In genomic region chr11:75347188-75347585, GRCm38 (mm10) we compare ENCODE assay signal across 9 mouse cellular contexts. TPM values are rescaled to one million over a fixed set of nuclear protein-coding genes. Genes with fewer than 3 reads are reported as not detected.
DNase-seq lines count a peak whose midpoint lies in the region; ATAC-seq lines count a peak whose summit lies in the region.
"Had no signal": no experiment of that assay in that cellular context is flagged by ENCODE, and none has a peak within 500 bp of the region (broad histone marks: within the 10 kb centered on the region; RNA-seq: fewer than 3 reads in every experiment).

No protein-coding gene starts in this region.

- WGBS in heart, embryonic 15.5 days, result 37% methylated on average over 10 of the region's 10 CpGs
- WGBS in hindbrain, embryonic 16.5 days, result 44% methylated on average over 10 of the region's 10 CpGs
- WGBS in midbrain, embryonic 14.5 days, result 48% methylated on average over 10 of the region's 10 CpGs

- intact Hi-C loops in heart, postnatal 14 days (cut with DNase I), result no loop called here
- intact Hi-C loops in left cerebral cortex, postnatal 4 days (cut with DNase I), result no loop called here

- no peak overlapping the region for H3K27ac ChIP-seq in heart, embryonic 15.5 days
- no peak overlapping the region for H3K27ac ChIP-seq in hindbrain, embryonic 16.5 days (ENCODE audit: low read depth, low read length)
- H3K27ac ChIP-seq in midbrain, embryonic 14.5 days (replicated peaks; ENCODE audit: low read depth, low read length), result no peak overlapping the region

- H3K4me1 ChIP-seq in heart, embryonic 15.5 days (replicated peaks), result peaks cover 25% of the 10 kb centered on the region
- H3K4me1 ChIP-seq in hindbrain, embryonic 16.5 days (ENCODE audit: control insufficient read depth, insufficient read depth, low read depth, low read length), result peaks cover 18% of the 10 kb centered on the region
- H3K4me1 ChIP-seq in midbrain, embryonic 14.5 days (ENCODE audit: control insufficient read depth, insufficient read depth, low read length), result 0 out of 2 replicates have a peak, but pooled peaks cover 6% of the 10 kb centered on the region

- ATAC-seq in heart, embryonic 15.5 days (replicated peaks; ENCODE audit: insufficient number of reproducible peaks, insufficient read depth, low FRiP score, low read depth), result no peak
- ATAC-seq in hindbrain, embryonic 16.5 days, result no peak
- ATAC-seq in midbrain, embryonic 14.5 days (ENCODE audit: low FRiP score, low TSS enrichment), result no peak
- no peak for ATAC-seq in CD4-positive, CD25-positive, alpha-beta regulatory T cell, adult 4 months

- H3K4me3 ChIP-seq in heart, embryonic 15.5 days, result peak overlapping the region; percentile 93
- peak overlapping the region; percentile 86 for H3K4me3 ChIP-seq in hindbrain, embryonic 16.5 days (ENCODE audit: low read length)
- H3K4me3 ChIP-seq in midbrain, embryonic 14.5 days (replicated peaks; ENCODE audit: low read depth, low read length), result peak overlapping the region; percentile 55

- H3K9ac ChIP-seq in heart, embryonic 15.5 days, result peak overlapping the region; percentile 87
- peak overlapping the region; percentile 84 for H3K9ac ChIP-seq in hindbrain, embryonic 16.5 days (ENCODE audit: low read depth, low read length)
- H3K9ac ChIP-seq in midbrain, embryonic 14.5 days (replicated peaks; ENCODE audit: low read length), result no peak overlapping the region; the same call in 1 of the 2 replicates

- H3K36me3 ChIP-seq in heart, embryonic 15.5 days, result no peaks in the 10 kb centered on the region
- no peaks in the 10 kb centered on the region for H3K36me3 ChIP-seq in hindbrain, embryonic 16.5 days (ENCODE audit: control insufficient read depth, insufficient read depth, low read length)
- H3K36me3 ChIP-seq in midbrain, embryonic 14.5 days (ENCODE audit: control insufficient read depth, insufficient read depth, low read length), result no peaks in the 10 kb centered on the region

- no peaks in the 10 kb centered on the region for H3K9me3 ChIP-seq in heart, embryonic 15.5 days (replicated peaks)
- H3K9me3 ChIP-seq in hindbrain, embryonic 16.5 days (ENCODE audit: control insufficient read depth, low read length), result no peaks in the 10 kb centered on the region
- H3K9me3 ChIP-seq in midbrain, embryonic 14.5 days (ENCODE audit: control insufficient read depth, low read length), result no peaks in the 10 kb centered on the region

- DNase-seq in heart, postnatal 14 days, result no peak
- DNase-seq in MEL-GATA-1-ER (ENCODE audit: extremely low read depth, low read depth), result peak; percentile 47
- DNase-seq in midbrain, embryonic 14.5 days, result no peak
- no peak for DNase-seq in frontal cortex, postnatal 10 days (ENCODE audit: low spot score in 2 of 2)
- no peak for DNase-seq in left cerebral cortex, postnatal 4 days
- DNase-seq: lung, adult 18-20 months had no signal

- H3K4me2 ChIP-seq in heart, embryonic 15.5 days, result peak overlapping the region; percentile 83
- H3K4me2 ChIP-seq in hindbrain, embryonic 16.5 days (ENCODE audit: low read length), result peak overlapping the region; percentile 62
- H3K4me2 ChIP-seq in midbrain, embryonic 14.5 days (ENCODE audit: low read length), result peak overlapping the region; percentile 86

- no peaks in the 10 kb centered on the region for H3K27me3 ChIP-seq in heart, embryonic 15.5 days
- no peaks in the 10 kb centered on the region for H3K27me3 ChIP-seq in hindbrain, embryonic 16.5 days (replicated peaks; ENCODE audit: control insufficient read depth, insufficient read depth, low read length)
- no peaks in the 10 kb centered on the region for H3K27me3 ChIP-seq in midbrain, embryonic 14.5 days (ENCODE audit: control insufficient read depth, insufficient read depth, low read length)

RNA-seq across cellular contexts. Expression of gene Rpa1, which starts 0.9 kb away (rescaled TPM):
- polyA plus RNA-seq in heart, embryonic 15.5 days (2015; fragmentation: Nextera tagmentation; extraction: Ambion mirVana), result 83.6 and 86.2 TPM in 2 replicates
- total RNA-seq in heart, postnatal 14 days (2021), result 10 to 100 TPM; 66.9 to 70.5 TPM
- polyA plus RNA-seq in hindbrain, embryonic 16.5 days (2015; fragmentation: Nextera tagmentation; extraction: Ambion mirVana), result 50.8 and 69.0 TPM in 2 replicates
- polyA plus RNA-seq in midbrain, embryonic 14.5 days (2014; fragmentation: Nextera tagmentation; extraction: Ambion mirVana), result 48.3 and 50.0 TPM in 2 replicates
- polyA plus RNA-seq in CD4-positive, CD25-positive, alpha-beta regulatory T cell, adult 4 months (2017; shearing (Covaris generic)), result 100 to 1,000 TPM; 214 to 322 TPM
- 10 to 100 TPM; 43.4 to 48.8 TPM for total RNA-seq in left cerebral cortex, postnatal 4 days (2021)

RNA-seq across cellular contexts. Expression of gene Smyd4, which starts 1.0 kb away (rescaled TPM):
- polyA plus RNA-seq in heart, embryonic 15.5 days (2015; fragmentation: Nextera tagmentation; extraction: Ambion mirVana), result 12.3 and 13.4 TPM in 2 replicates
- 1 to 10 TPM; 4.2 to 4.6 TPM for total RNA-seq in heart, postnatal 14 days (2021)
- polyA plus RNA-seq in hindbrain, embryonic 16.5 days (2015; fragmentation: Nextera tagmentation; extraction: Ambion mirVana), result 17.5 and 18.8 TPM in 2 replicates
- polyA plus RNA-seq in midbrain, embryonic 14.5 days (2014; fragmentation: Nextera tagmentation; extraction: Ambion mirVana), result 9.5 and 12.0 TPM in 2 replicates
- polyA plus RNA-seq in CD4-positive, CD25-positive, alpha-beta regulatory T cell, adult 4 months (2017; shearing (Covaris generic)), result 10 to 100 TPM; 21.2 to 31.7 TPM
- 10 to 100 TPM; 18.9 to 19.1 TPM for total RNA-seq in left cerebral cortex, postnatal 4 days (2021)
